Mouse (Mus musculus) liver, embryonic 14.5 days (tissue): ENCODE measurements around the gene Ccdc8.

Experiments
- CTCF ChIP-seq: IDR thresholded peaks from 2 replicates; pipeline ENCODE4 v1.5.1; 2016; ENCODE audit warnings: antibody characterized with exemption, low read depth, control low read depth
- EP300 ChIP-seq: IDR thresholded peaks from 2 replicates; pipeline ENCODE4 v1.6.1; 2016; ENCODE audit warnings: antibody characterized with exemption, low read depth

DNA sequence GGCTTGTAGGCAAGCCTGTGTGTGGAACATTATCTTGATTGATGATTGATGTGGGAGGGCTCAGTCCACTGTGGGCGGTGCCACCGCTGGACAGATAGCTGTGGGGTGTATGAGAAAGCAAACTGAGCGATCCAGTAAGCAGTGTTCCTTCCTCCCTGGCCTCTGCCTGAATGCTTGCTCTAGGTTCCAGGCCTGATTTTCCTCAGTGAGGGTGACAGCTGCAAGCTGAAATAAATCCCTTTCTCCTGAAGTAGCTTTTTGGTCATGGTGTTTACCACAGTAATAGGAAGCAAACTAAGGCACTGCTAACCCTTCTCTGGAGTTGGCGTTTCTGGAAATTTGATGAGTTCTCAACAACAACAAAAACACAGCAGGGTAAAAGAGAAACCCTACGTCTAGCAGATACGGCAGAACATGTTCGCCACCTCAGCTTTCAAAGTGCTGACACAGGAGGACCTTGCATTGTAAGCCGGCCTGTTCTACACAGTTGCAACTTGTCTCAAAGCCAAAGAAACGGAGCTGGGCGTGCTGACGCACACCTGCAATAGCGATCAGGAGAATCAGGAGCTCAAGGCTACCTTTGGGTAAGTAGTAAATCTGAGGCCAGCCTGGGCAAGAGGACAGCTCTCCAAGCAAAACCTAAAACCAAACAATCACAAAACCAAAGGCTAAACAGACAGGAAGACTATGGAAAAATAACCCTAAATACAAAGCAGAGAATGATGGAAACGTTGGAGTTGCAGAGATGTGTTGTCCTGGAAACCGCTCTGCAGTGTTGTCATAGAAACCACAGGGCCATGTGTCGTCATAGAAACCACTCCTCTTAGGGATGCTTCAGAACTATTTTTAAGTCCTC, 35.9 kb upstream of the Ccdc8 start:
- no peak for TF ChIP-seq EP300
- no peak for TF ChIP-seq CTCF
